Mouse (Mus musculus): ENCODE measurements around the gene Gm4297. TPM values are rescaled to one million over a fixed set of nuclear protein-coding genes. Genes with fewer than 3 reads are reported as not detected.
"Not testable (repeated sequence)": the region's sequence is repeated elsewhere in the genome, so short reads cannot be mapped to it uniquely, and the experiment has no call there.

Gene Gm4297
- total RNA-seq (2021): not detected
- long read RNA-seq, experiment 1: 0 reads
- long read RNA-seq, experiment 2: 0 reads

GRCm38 (mm10) chrX:24574795-24575194, at the start of gene Gm4297:
Gene Gm4297 (minus strand): TSS chrX:24574895.
- DNase-seq: not testable (repeated sequence)

Small RNA genes within 50 kb of the gene (microRNA-seq; reads per million reads assigned to microRNA genes)
- gene Gm27839 (ENCODE audit: borderline replicate concordance in 2 of 2) (0 reads per million in 2 experiments), gene Gm27910 (ENCODE audit: borderline replicate concordance in 2 of 2) (0 reads per million in 2 experiments)

Other genes starting within 250 kb of the Gm4297 start
- gene Gm5934, start 74.1 kb downstream of the Gm4297 start, total RNA-seq (2021): not detected
- not detected for gene Gm5935, start 200.3 kb upstream of the Gm4297 start, total RNA-seq (2021)